Comparison of ENCODE assay signal across 12 mouse cellular contexts in genomic region chr6:55770341-55770740, GRCm38 (mm10).
"Had no signal": no experiment of that assay in that cellular context is flagged by ENCODE, and none has a peak within 500 bp of the region (broad histone marks: within the 10 kb centered on the region; RNA-seq: fewer than 3 reads in every experiment).

No protein-coding gene starts in this region.

- H3K9ac ChIP-seq: liver, embryonic 13.5 days had no signal

- H3K4me1 ChIP-seq: liver, embryonic 13.5 days had no signal

- H3K27ac ChIP-seq: left cerebral cortex, adult 2 months; liver, embryonic 13.5 days; macrophage had no signal

- H3K36me3 ChIP-seq: liver, embryonic 13.5 days had no signal

- H3K27me3 ChIP-seq: liver, embryonic 13.5 days had no signal

- DNase-seq: kidney, adult 2 months; kidney, postnatal 10 days; kidney, postnatal 36 days; layer of hippocampus, postnatal 36 days; liver, embryonic 13.5 days; lung, adult 2 months; lung, postnatal 10 days; midbrain, embryonic 14.5 days; thymus, adult 18-20 months; thymus, postnatal 36 days had no signal

- H3K9me3 ChIP-seq: liver, embryonic 13.5 days had no signal

- H3K4me3 ChIP-seq: left cerebral cortex, adult 2 months; liver, embryonic 13.5 days had no signal

- H3K4me2 ChIP-seq: liver, embryonic 13.5 days had no signal
